Mouse (Mus musculus): ENCODE results near the gene D7Ertd443e. TPM values are rescaled to one million over a fixed set of nuclear protein-coding genes. Genes with fewer than 3 reads are reported as not detected.

D7Ertd443e gene
- polyA plus RNA-seq, 1 experiment from 2014 or later, result 0.27 TPM

DNA sequence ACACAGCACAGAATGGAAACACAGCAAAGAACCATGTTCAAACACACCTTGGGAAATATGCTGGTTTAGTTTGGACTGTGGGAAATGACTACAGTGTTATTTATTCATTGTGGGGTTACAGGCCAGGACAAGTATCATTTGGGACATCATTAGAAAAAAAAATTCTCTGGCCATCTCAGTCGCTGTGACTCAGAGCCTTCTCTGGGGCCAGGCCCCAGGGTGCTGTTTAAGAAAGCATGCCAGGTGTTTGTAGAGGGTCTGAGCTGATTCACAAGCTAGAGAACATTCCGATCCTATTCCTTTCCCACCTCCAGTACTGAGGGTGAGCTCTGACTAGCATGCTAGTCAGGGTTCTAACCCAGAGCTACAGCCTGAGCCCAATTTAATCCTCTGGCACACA lies 148.1 kb downstream of the D7Ertd443e start:
- Histone ChIP-seq H3K27me3 (replicated peaks) (no peaks in the 10 kb centered on the region), H3K4me2 (no peak overlapping the region), H3K9ac (no peak overlapping the region), H3K27ac (no peak overlapping the region), H3K36me3 (replicated peaks) (no peaks in the 10 kb centered on the region), H3K4me3 (no peak overlapping the region), H3K4me1 (no peaks in the 10 kb centered on the region), H3K9me3 (no peaks in the 10 kb centered on the region)
- 71% methylated on average over 2 of the region's 2 CpGs for WGBS
- ATAC-seq (replicated peaks), result no peak

- Histone ChIP-seq H3K4me1 (no peaks in the 10 kb centered on the region), H3K4me2 (no peak overlapping the region), H3K27me3 (replicated peaks) (no peaks in the 10 kb centered on the region), H3K27ac (no peak overlapping the region), H3K36me3 (replicated peaks) (no peaks in the 10 kb centered on the region), H3K9me3 (no peaks in the 10 kb centered on the region), H3K4me3 (no peak overlapping the region), H3K9ac (no peak overlapping the region)
- no peak for ATAC-seq (replicated peaks)
Observed at GRCm38 (mm10) chr7:134236727-134237126, 148.7 kb downstream of the D7Ertd443e start.

GRCm38 (mm10) chr7:134235552-134235951 lies 149.9 kb downstream of the D7Ertd443e start:
- Histone ChIP-seq H3K36me3 (replicated peaks) (no peaks in the 10 kb centered on the region), H3K4me3 (no peak overlapping the region), H3K27ac (no peak overlapping the region), H3K4me2 (no peak overlapping the region), H3K27me3 (replicated peaks) (no peaks in the 10 kb centered on the region), H3K9ac (no peak overlapping the region), H3K4me1 (no peaks in the 10 kb centered on the region), H3K9me3 (no peaks in the 10 kb centered on the region)
- ATAC-seq (replicated peaks), result no peak
- 84% methylated on average over 2 of the region's 2 CpGs for WGBS

DNA sequence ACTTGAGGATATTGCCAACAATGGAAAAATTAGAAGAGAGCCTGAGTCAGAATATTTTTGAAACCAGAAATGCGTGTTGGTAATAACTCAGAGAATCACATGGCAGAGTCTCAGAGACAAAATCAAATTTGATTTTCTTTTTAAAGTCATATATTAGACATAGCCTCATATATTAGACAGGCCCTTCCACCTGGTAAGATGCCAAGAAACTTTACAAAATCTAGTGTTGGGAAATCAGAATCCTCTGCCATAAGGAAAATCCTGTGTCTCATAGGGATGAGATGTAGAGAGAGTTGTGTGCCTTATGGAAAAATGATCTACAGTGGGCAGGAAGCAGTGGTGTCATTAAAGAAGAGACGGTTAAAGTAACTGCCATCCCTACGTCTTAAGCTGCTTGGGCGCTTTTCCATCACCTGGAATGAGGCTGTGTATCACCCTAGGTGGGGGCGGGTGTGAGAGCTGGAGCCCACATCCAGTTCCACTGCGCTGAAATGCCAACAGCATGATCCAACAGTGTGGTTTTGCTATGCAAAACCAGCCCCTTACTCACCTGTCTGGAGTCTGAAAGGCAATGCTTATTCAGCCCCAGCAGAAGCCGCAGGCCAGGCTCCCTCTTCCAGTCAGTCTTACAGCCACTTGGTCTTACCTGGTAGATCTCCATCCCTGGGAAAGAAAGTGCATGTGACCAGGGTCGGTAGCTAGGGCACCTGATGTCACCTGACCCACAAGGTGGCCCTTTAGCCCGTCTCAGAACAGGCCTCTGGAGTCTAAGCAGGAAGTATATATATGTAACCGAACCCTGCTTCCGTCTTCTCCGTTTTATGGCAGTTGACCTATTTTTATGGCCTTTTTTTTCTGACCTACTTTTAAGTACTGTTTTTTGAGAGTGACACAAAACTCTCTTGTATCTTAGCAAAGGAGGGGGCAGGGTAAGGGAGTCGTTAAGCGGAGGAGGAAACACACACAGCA lies 153.8 kb downstream of the D7Ertd443e start, which contains the start of gene Adam12:
TSS of gene Adam12 (minus strand) at position 769 of the 969 bp plus-strand sequence.
- Histone ChIP-seq H3K9ac (no peak within 1 kb of the TSS), H3K27me3 (replicated peaks) (no peaks in the 10 kb centered on the region), H3K4me2 (no peak within 1 kb of the TSS), H3K27ac (no peak within 1 kb of the TSS), H3K4me1 (peaks cover 5% of the 10 kb centered on the region), H3K4me3 (no peak within 1 kb of the TSS), H3K9me3 (no peaks in the 10 kb centered on the region), H3K36me3 (replicated peaks) (no peaks in the 10 kb centered on the region)
- ATAC-seq (replicated peaks), result no peak
- WGBS, result 81% methylated on average over 14 of the region's 14 CpGs

DNA sequence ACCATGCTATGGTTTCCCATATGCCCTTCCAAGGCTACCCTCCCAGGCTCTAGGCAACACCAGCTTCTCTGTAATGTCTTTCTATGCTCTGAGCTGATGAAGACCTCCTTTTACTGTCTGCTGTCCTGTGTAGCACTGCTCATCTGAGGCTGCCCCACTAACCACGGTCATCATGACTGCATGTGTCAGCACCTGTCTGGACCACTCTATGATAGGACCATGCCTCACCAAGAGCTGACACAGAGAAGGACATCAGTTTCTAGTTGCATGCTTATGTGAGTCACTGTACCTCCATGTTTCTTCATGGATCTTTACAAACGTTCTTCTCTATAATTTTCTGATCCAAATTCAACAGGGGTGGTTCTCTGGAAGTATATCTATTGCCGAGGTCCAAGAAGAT lies 154.8 kb downstream of the D7Ertd443e start:
- Histone ChIP-seq H3K27me3 (replicated peaks) (peaks cover 6% of the 10 kb centered on the region), H3K9ac (no peak overlapping the region), H3K4me3 (no peak overlapping the region), H3K9me3 (no peaks in the 10 kb centered on the region), H3K4me2 (no peak overlapping the region), H3K27ac (no peak overlapping the region), H3K36me3 (replicated peaks) (no peaks in the 10 kb centered on the region), H3K4me1 (peaks cover 6% of the 10 kb centered on the region)
- no peak for ATAC-seq (replicated peaks)
- WGBS, result 85% methylated on average over 3 of the region's 3 CpGs

DNA sequence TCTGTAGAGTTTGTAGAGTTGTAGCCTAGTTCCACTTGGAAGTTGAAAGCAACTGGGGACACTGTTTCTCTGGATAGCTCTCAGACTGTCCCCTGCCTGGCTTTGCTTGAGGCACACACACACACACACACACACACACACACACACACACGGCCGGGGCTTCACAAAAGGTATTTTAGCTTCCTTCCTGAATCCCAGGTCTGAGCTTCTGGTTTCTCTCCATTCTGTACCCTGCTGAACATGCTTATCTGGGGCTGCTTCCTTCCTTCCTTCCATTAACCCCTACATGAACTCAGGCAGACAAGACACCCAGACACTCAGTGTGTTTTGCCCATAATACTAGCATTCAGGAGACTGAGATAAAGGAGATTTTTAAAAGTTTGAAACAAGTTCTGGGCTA lies 155.6 kb downstream of the D7Ertd443e start:
- 83% methylated on average over 2 of the region's 2 CpGs for WGBS
- Histone ChIP-seq H3K4me1 (peaks cover 12% of the 10 kb centered on the region), H3K9me3 (no peaks in the 10 kb centered on the region), H3K4me3 (no peak overlapping the region), H3K36me3 (replicated peaks) (no peaks in the 10 kb centered on the region), H3K27ac (no peak overlapping the region), H3K4me2 (no peak overlapping the region), H3K27me3 (replicated peaks) (peaks cover 8% of the 10 kb centered on the region), H3K9ac (no peak overlapping the region)
- ATAC-seq (replicated peaks), result no peak

DNA sequence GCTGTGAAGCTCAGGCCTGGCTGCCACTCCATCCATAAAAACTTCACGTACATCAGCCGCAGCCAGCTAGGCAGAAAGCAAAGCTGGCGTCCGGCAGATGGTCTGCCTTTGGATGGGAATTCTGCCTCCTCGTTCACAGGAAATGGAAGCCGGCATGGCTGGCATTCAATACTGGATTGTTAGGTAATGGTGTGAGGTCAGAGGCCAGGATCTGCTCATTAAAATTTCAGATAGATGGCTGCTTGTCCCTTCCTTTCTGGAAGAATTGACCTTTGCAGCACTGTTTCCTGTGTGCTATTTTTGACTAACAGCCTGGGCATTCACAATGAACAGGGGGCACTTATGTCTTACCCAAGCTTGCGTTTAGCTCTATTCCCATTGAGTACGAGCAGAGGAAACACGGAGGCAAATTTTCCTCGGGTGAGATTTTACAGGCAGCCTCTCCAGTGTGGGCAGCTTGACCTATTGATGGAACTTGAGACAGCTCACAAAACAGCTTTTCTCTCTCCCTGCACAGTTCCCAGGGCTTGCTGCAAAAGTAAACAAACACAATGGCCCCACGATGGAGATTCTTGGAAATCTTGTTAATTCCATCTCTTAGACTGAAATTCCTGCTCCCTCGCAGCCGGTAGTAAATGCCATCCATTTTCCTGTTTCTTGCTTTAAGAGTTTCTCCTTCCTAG lies 157.5 kb downstream of the D7Ertd443e start:
- WGBS, result 39% methylated on average over 13 of the region's 13 CpGs
- no peak for ATAC-seq (replicated peaks)
- Histone ChIP-seq H3K36me3 (replicated peaks) (no peaks in the 10 kb centered on the region), H3K9me3 (no peaks in the 10 kb centered on the region), H3K27ac (no peak overlapping the region), H3K27me3 (replicated peaks) (peaks cover 8% of the 10 kb centered on the region), H3K4me3 (no peak overlapping the region), H3K4me1 (peaks cover 19% of the 10 kb centered on the region), H3K4me2 (no peak overlapping the region), H3K9ac (no peak overlapping the region)

- H3K4me2 ChIP-seq, result no peak overlapping the region
- WGBS, result 69% methylated on average over 4 of the region's 4 CpGs
- no peaks in the 10 kb centered on the region for H3K36me3 ChIP-seq (replicated peaks)
- no peak overlapping the region for H3K27ac ChIP-seq
- no peak for ATAC-seq (replicated peaks)
- H3K9me3 ChIP-seq, result no peaks in the 10 kb centered on the region
- no peak overlapping the region for H3K9ac ChIP-seq
- peaks cover 8% of the 10 kb centered on the region for H3K27me3 ChIP-seq (replicated peaks)
- peaks cover 19% of the 10 kb centered on the region for H3K4me1 ChIP-seq
- no peak overlapping the region for H3K4me3 ChIP-seq
Observed at GRCm38 (mm10) chr7:134227101-134227500, 158.4 kb downstream of the D7Ertd443e start.

DNA sequence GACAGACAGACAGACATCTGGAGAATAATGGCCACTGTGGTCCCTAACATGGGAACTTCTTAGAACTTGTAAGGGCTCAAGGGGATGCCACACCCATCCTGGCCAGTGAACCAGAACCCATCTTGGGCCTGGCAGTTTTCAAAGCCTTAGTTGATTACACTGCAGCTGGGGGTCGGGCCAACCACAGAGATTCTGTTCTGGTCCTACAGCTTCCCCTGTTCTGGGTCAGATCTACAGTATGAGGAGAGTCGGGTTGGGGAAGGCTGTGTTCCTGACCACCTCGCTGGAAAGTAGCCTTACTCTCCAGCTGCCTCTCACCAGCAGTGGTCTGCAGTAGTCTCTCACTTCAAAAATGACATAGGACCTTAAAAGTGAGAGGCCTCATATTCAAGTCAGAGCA lies 159.2 kb downstream of the D7Ertd443e start:
- H3K9me3 ChIP-seq, result no peaks in the 10 kb centered on the region
- H3K9ac ChIP-seq, result no peak overlapping the region
- 63% methylated on average over 3 of the region's 3 CpGs for WGBS
- no peak overlapping the region for H3K27ac ChIP-seq
- peaks cover 8% of the 10 kb centered on the region for H3K27me3 ChIP-seq (replicated peaks)
- H3K36me3 ChIP-seq (replicated peaks), result no peaks in the 10 kb centered on the region
- H3K4me3 ChIP-seq, result no peak overlapping the region
- ATAC-seq (replicated peaks), result no peak
- no peak overlapping the region for H3K4me2 ChIP-seq
- peaks cover 19% of the 10 kb centered on the region for H3K4me1 ChIP-seq

- 0% methylated on average over 87 of the region's 90 CpGs for WGBS
- H3K4me3 ChIP-seq, result peak overlapping the region; percentile 63
- no peaks in the 10 kb centered on the region for H3K36me3 ChIP-seq (replicated peaks)
- H3K9me3 ChIP-seq, result no peaks in the 10 kb centered on the region
- peaks cover 19% of the 10 kb centered on the region for H3K4me1 ChIP-seq
- peaks cover 8% of the 10 kb centered on the region for H3K27me3 ChIP-seq (replicated peaks)
- peak overlapping the region; percentile 100 for H3K4me2 ChIP-seq
- peak overlapping the region; percentile 53 for H3K27ac ChIP-seq
- peak overlapping the region; percentile 61 for H3K9ac ChIP-seq
- ATAC-seq (replicated peaks), result peak; percentile 79
Observed at GRCm38 (mm10) chr7:134224741-134225612, 160.5 kb downstream of the D7Ertd443e start.

DNA sequence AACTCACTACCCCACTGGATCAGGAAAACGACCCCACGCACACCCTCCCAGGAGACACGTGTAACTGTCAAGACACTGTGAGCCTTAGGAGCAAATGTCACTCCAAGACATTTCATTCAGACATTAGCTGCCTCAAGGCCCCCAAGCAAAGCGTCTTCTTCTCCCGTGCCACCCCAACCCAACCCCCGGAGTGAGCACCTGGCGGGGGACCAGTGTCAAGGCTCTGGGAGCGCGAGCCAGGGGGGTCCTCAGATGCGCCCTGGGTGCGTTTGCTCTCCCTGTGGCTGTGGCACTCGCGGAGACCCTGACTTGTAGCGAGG lies 161.1 kb downstream of the D7Ertd443e start:
- H3K9me3 ChIP-seq, result no peaks in the 10 kb centered on the region
- H3K4me3 ChIP-seq, result peak overlapping the region; percentile 63
- H3K27ac ChIP-seq, result peak overlapping the region; percentile 53
- peaks cover 8% of the 10 kb centered on the region for H3K27me3 ChIP-seq (replicated peaks)
- H3K36me3 ChIP-seq (replicated peaks), result no peaks in the 10 kb centered on the region
- peak overlapping the region; percentile 100 for H3K4me2 ChIP-seq
- 0% methylated on average over 14 of the region's 14 CpGs for WGBS
- peak overlapping the region; percentile 61 for H3K9ac ChIP-seq
- peak; percentile 45 for ATAC-seq (replicated peaks)
- peaks cover 19% of the 10 kb centered on the region for H3K4me1 ChIP-seq

All from midbrain, embryonic 15.5 days (tissue).